Mouse (Mus musculus) limb, embryonic 13.5 days (tissue): ENCODE measurements around the gene C1qtnf6. TPM values are rescaled to one million over a fixed set of nuclear protein-coding genes. Genes with fewer than 3 reads are reported as not detected.

ENCODE experiments used
- ATAC-seq: fragments of 200-750 bp; cut with Nextera tagmentation; 2 replicates; pipeline ENCODE4 v1.8.0; 2017; ENCODE audit warnings: low read depth, moderate number of reproducible peaks, moderate TSS enrichment; ENCODE audit not compliant: low FRiP score
- H3K27ac ChIP-seq: fragments of 300-500 bp; sonication (generic); 2 replicates; pipeline ENCODE4 v1.5.1; 2015; ENCODE audit warnings: inconsistent platforms, mild to moderate bottlenecking, moderate library complexity
- H3K27me3 ChIP-seq: fragments of 300-500 bp; sonication (generic); 2 replicates; pipeline ENCODE4 v1.6.1; 2015; ENCODE audit warnings: mild to moderate bottlenecking, inconsistent platforms
- H3K36me3 ChIP-seq: fragments of 300-500 bp; sonication (generic); 2 replicates; pipeline ENCODE4 v1.6.1; 2015; ENCODE audit warnings: inconsistent platforms, mild to moderate bottlenecking, moderate library complexity
- H3K4me1 ChIP-seq: fragments of 300-500 bp; sonication (generic); 2 replicates; pipeline ENCODE4 v1.6.1; 2015; ENCODE audit warnings: inconsistent platforms
- H3K4me2 ChIP-seq: fragments of 300-500 bp; sonication (generic); replicated peaks from 2 replicates; pipeline ENCODE4 v1.6.1; 2015; ENCODE audit warnings: inconsistent platforms, mild to moderate bottlenecking, moderate library complexity
- H3K4me3 ChIP-seq: fragments of 300-500 bp; sonication (generic); 2 replicates; pipeline ENCODE4 v1.5.1; 2015; ENCODE audit warnings: moderate library complexity, mild to moderate bottlenecking, inconsistent platforms
- H3K9ac ChIP-seq: fragments of 300-500 bp; sonication (generic); 2 replicates; pipeline ENCODE4 v1.6.1; 2015; ENCODE audit warnings: mild to moderate bottlenecking, inconsistent platforms
- H3K9me3 ChIP-seq: fragments of 300-500 bp; sonication (generic); 2 replicates; pipeline ENCODE4 v1.6.1; 2016; ENCODE audit warnings: inconsistent platforms
- WGBS: fragments of 180-500 bp; shearing (Covaris S2); methylation state at CpG from one replicate; pipeline ENCODE4 v1.1.7; 2015; 5-methylcytosine and 5-hydroxymethylcytosine counted together
- polyA plus RNA-seq: library from polyadenylated mRNA; unstranded; fragments of >200 nt; fragmentation: Nextera tagmentation; extraction: Ambion mirVana; gene quantifications from 2 replicates; pipeline ENCODE4 v1.2.1, GENCODE M21; 2015

C1qtnf6 gene
- polyA plus RNA-seq, 1 experiment from 2014 or later = 32.2 TPM

GRCm38 (mm10) chr15:78559141-78559979 is 28.1 kb upstream of the C1qtnf6 start:
- no peak for ATAC-seq
- H3K9me3 ChIP-seq = no peaks in the 10 kb centered on the region
- no peaks in the 10 kb centered on the region; the same call in 1 of the 2 replicates for H3K4me1 ChIP-seq
- no peak overlapping the region for H3K27ac ChIP-seq
- no peak overlapping the region for H3K4me3 ChIP-seq
- no peak overlapping the region for H3K9ac ChIP-seq
- 58% methylated on average over 11 of the region's 11 CpGs for WGBS
- no peak overlapping the region for H3K4me2 ChIP-seq
- peaks cover 4% of the 10 kb centered on the region; the same call in 1 of the 2 replicates for H3K27me3 ChIP-seq
- H3K36me3 ChIP-seq = no peaks in the 10 kb centered on the region

GRCm38 (mm10) chr15:78557693-78558535 is 26.7 kb upstream of the C1qtnf6 start:
- Histone ChIP-seq H3K4me1 (no peaks in the 10 kb centered on the region; the same call in 1 of the 2 replicates), H3K9ac (0 out of 2 replicates have a peak overlapping the region, but pooled peaks have one; percentile 1), H3K4me2 (no peak overlapping the region), H3K36me3 (no peaks in the 10 kb centered on the region), H3K4me3 (no peak overlapping the region), H3K27ac (no peak overlapping the region), H3K27me3 (peaks cover 4% of the 10 kb centered on the region; the same call in 1 of the 2 replicates), H3K9me3 (peaks cover 8% of the 10 kb centered on the region; the same call in 1 of the 2 replicates)
- no peak for ATAC-seq
- WGBS = 56% methylated on average over 10 of the region's 10 CpGs

- Histone ChIP-seq H3K36me3 (no peaks in the 10 kb centered on the region), H3K4me3 (peak overlapping the region; percentile 26), H3K4me2 (peak overlapping the region; percentile 46), H3K9me3 (peaks cover 27% of the 10 kb centered on the region), H3K27ac (no peak overlapping the region), H3K9ac (no peak overlapping the region), H3K27me3 (peaks cover 4% of the 10 kb centered on the region; the same call in 1 of the 2 replicates), H3K4me1 (no peaks in the 10 kb centered on the region; the same call in 1 of the 2 replicates)
- ATAC-seq = no peak
- WGBS = 62% methylated on average over 25 of the region's 25 CpGs
Measured at GRCm38 (mm10) chr15:78554545-78555313, 23.5 kb upstream of the C1qtnf6 start.

GRCm38 (mm10) chr15:78549189-78549734 is 18.0 kb upstream of the C1qtnf6 start:
- Histone ChIP-seq H3K9ac (no peak overlapping the region), H3K9me3 (peaks cover 27% of the 10 kb centered on the region), H3K4me3 (no peak overlapping the region), H3K36me3 (no peaks in the 10 kb centered on the region), H3K4me2 (no peak overlapping the region), H3K27ac (no peak overlapping the region), H3K27me3 (peaks cover 14% of the 10 kb centered on the region), H3K4me1 (peaks cover 10% of the 10 kb centered on the region; the same call in 1 of the 2 replicates)
- no peak for ATAC-seq
- 82% methylated on average over 4 of the region's 4 CpGs for WGBS

- Histone ChIP-seq H3K9ac (no peak overlapping the region), H3K4me3 (no peak overlapping the region), H3K4me2 (no peak overlapping the region), H3K27ac (no peak overlapping the region), H3K4me1 (peaks cover 10% of the 10 kb centered on the region; the same call in 1 of the 2 replicates), H3K27me3 (peaks cover 20% of the 10 kb centered on the region), H3K36me3 (no peaks in the 10 kb centered on the region), H3K9me3 (peaks cover 27% of the 10 kb centered on the region)
- 77% methylated on average over 8 of the region's 8 CpGs for WGBS
- no peak for ATAC-seq
Measured at GRCm38 (mm10) chr15:78548711-78549110, 17.5 kb upstream of the C1qtnf6 start.

GRCm38 (mm10) chr15:78548336-78548665 is 17.1 kb upstream of the C1qtnf6 start:
- H3K36me3 ChIP-seq = no peaks in the 10 kb centered on the region
- H3K9me3 ChIP-seq = peaks cover 23% of the 10 kb centered on the region
- no peak overlapping the region for H3K4me2 ChIP-seq
- H3K27me3 ChIP-seq = peaks cover 24% of the 10 kb centered on the region
- 19% methylated on average over 3 of the region's 3 CpGs for WGBS
- H3K27ac ChIP-seq = no peak overlapping the region
- no peak for ATAC-seq
- H3K4me1 ChIP-seq = peaks cover 11% of the 10 kb centered on the region; the same call in 1 of the 2 replicates
- no peak overlapping the region for H3K4me3 ChIP-seq
- H3K9ac ChIP-seq = no peak overlapping the region

GRCm38 (mm10) chr15:78547415-78548335 is 16.5 kb upstream of the C1qtnf6 start:
- Histone ChIP-seq H3K27ac (no peak overlapping the region), H3K9me3 (peaks cover 17% of the 10 kb centered on the region), H3K4me3 (no peak overlapping the region), H3K27me3 (peaks cover 24% of the 10 kb centered on the region), H3K36me3 (no peaks in the 10 kb centered on the region), H3K4me2 (no peak overlapping the region), H3K9ac (no peak overlapping the region), H3K4me1 (peaks cover 16% of the 10 kb centered on the region)
- 43% methylated on average over 5 of the region's 5 CpGs for WGBS
- ATAC-seq = no peak

GRCm38 (mm10) chr15:78546060-78546459 is 14.8 kb upstream of the C1qtnf6 start:
- ATAC-seq = no peak
- Histone ChIP-seq H3K4me2 (no peak overlapping the region), H3K4me3 (no peak overlapping the region), H3K9me3 (peaks cover 6% of the 10 kb centered on the region), H3K4me1 (peaks cover 30% of the 10 kb centered on the region), H3K27ac (no peak overlapping the region), H3K27me3 (peaks cover 29% of the 10 kb centered on the region), H3K9ac (no peak overlapping the region), H3K36me3 (no peaks in the 10 kb centered on the region)
- 73% methylated on average over 4 of the region's 4 CpGs for WGBS

- Histone ChIP-seq H3K9ac (peak within 1 kb of the TSS; percentile 50), H3K27ac (no peak within 1 kb of the TSS), H3K4me3 (no peak within 1 kb of the TSS), H3K4me1 (peaks cover 30% of the 10 kb centered on the region), H3K4me2 (peak within 1 kb of the TSS; percentile 14; the same call in 1 of the 2 replicates), H3K27me3 (peaks cover 44% of the 10 kb centered on the region), H3K36me3 (no peaks in the 10 kb centered on the region), H3K9me3 (no peaks in the 10 kb centered on the region)
- ATAC-seq = no peak; the same call in 1 of the 2 replicates
- WGBS = 8% methylated on average over 13 of the region's 14 CpGs
Measured at GRCm38 (mm10) chr15:78544561-78545001, 13.4 kb upstream of the C1qtnf6 start, which contains the start of gene Sstr3. TSS of gene Sstr3 (minus strand) at chr15:78544685.

- ATAC-seq = no peak
- peaks cover 30% of the 10 kb centered on the region for H3K4me1 ChIP-seq
- no peaks in the 10 kb centered on the region for H3K9me3 ChIP-seq
- H3K4me2 ChIP-seq = no peak overlapping the region
- H3K9ac ChIP-seq = no peak overlapping the region; the same call in 1 of the 2 replicates
- 80% methylated on average over 15 of the region's 15 CpGs for WGBS
- H3K27me3 ChIP-seq = peaks cover 50% of the 10 kb centered on the region
- no peak overlapping the region for H3K27ac ChIP-seq
- H3K36me3 ChIP-seq = no peaks in the 10 kb centered on the region
- no peak overlapping the region for H3K4me3 ChIP-seq
Measured at GRCm38 (mm10) chr15:78544041-78544440, 12.8 kb upstream of the C1qtnf6 start.
